Mouse (Mus musculus) hindbrain, embryonic 12.5 days (tissue): ENCODE results near the gene Vmn1r56. TPM values are rescaled to one million over a fixed set of nuclear protein-coding genes. Genes with fewer than 3 reads are reported as not detected.
"Not testable (repeated sequence)": the region's sequence is repeated elsewhere in the genome, so short reads cannot be mapped to it uniquely, and the experiment has no call there.

ENCODE experiments used
- ATAC-seq: fragments of 200-750 bp; cut with Nextera tagmentation; 2 replicates; pipeline ENCODE4 v1.8.0; 2017; ENCODE audit warnings: moderate TSS enrichment; ENCODE audit not compliant: low FRiP score
- H3K27ac ChIP-seq: fragments of 300-500 bp; sonication (generic); 2 replicates; pipeline ENCODE4 v1.5.1; 2016; ENCODE audit warnings: mild to moderate bottlenecking
- H3K27me3 ChIP-seq: fragments of 300-500 bp; sonication (generic); 2 replicates; pipeline ENCODE4 v1.6.1; 2016; ENCODE audit warnings: mild to moderate bottlenecking
- H3K36me3 ChIP-seq: fragments of 300-500 bp; sonication (generic); 2 replicates; pipeline ENCODE4 v1.6.1; 2016; ENCODE audit warnings: mild to moderate bottlenecking
- H3K4me1 ChIP-seq: fragments of 300-500 bp; sonication (generic); 2 replicates; pipeline ENCODE4 v1.6.1; 2016
- H3K4me2 ChIP-seq: fragments of 300-500 bp; sonication (generic); replicated peaks from 2 replicates; pipeline ENCODE4 v1.6.1; 2016; ENCODE audit warnings: mild to moderate bottlenecking
- H3K4me3 ChIP-seq: fragments of 300-500 bp; sonication (generic); 2 replicates; pipeline ENCODE4 v1.5.1; 2016; ENCODE audit warnings: mild to moderate bottlenecking
- H3K9ac ChIP-seq: fragments of 300-500 bp; sonication (generic); 2 replicates; pipeline ENCODE4 v1.6.1; 2016; ENCODE audit warnings: mild to moderate bottlenecking, moderate library complexity
- H3K9me3 ChIP-seq: fragments of 300-500 bp; sonication (generic); replicated peaks from 2 replicates; pipeline ENCODE4 v1.6.1; 2016; ENCODE audit warnings: mild to moderate bottlenecking
- WGBS: fragments of 180-500 bp; shearing (Covaris S2); methylation state at CpG from one replicate; pipeline ENCODE4 v1.1.7; 2016; 5-methylcytosine and 5-hydroxymethylcytosine counted together
- polyA plus RNA-seq: library from polyadenylated mRNA; unstranded; fragments of >200 nt; fragmentation: Nextera tagmentation; extraction: Ambion mirVana; gene quantifications from 2 replicates; pipeline ENCODE4 v1.2.1, GENCODE M21; 2016

Vmn1r56 gene
- polyA plus RNA-seq, result not detected in 2 replicates

DNA sequence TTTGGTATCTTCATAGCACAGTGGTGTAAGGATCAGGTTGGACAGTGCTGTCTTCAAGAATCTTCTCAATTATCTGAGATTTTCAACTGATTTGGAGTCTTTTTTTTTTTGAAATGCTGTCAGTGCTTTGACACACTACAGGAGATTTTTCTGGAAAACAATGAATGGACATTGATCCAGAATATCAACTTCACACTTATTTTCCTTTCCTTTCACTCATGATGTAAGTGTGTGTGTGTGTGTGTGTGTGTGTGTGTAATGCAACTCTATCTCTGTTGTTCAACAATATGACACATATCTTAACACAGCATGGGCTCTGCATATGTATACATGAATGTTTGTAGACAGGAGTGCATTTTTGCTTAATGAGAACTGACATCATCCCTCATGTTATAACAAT, at the start of gene Vmn1r56:
Vmn1r56 (minus strand) TSS at position 101 of the 400 bp plus-strand sequence.
- H3K4me2 ChIP-seq, H3K36me3 ChIP-seq, H3K27me3 ChIP-seq, H3K4me3 ChIP-seq, H3K9me3 ChIP-seq, H3K27ac ChIP-seq, H3K4me1 ChIP-seq, H3K9ac ChIP-seq, ATAC-seq: not testable (repeated sequence)

DNA sequence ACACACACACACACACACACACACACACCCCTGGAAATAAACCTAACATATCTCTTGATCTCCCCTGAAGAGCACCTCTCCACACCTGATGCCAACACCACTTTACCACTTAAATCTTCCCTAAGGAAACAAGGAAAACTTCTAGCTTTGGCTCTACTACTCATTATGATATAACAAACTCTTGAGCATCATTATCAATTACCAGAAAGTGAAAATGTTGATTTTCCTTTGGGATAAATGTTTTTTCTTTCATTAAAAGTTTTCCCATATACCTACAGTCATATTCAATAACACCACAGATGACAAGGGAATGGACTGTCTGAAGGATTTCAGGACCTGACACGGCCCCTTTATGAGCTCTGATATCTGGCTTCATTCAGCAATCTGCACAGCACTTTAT, 21.6 kb upstream of the Vmn1r56 start, which contains the start of gene Vmn1r57:
Vmn1r57 (plus strand) TSS at position 301 of the 400 bp plus-strand sequence.
- not testable (repeated sequence) for H3K9ac ChIP-seq, H3K9me3 ChIP-seq, H3K36me3 ChIP-seq, H3K27me3 ChIP-seq, ATAC-seq, H3K4me1 ChIP-seq, H3K4me3 ChIP-seq, H3K27ac ChIP-seq, H3K4me2 ChIP-seq
- WGBS, result 70% methylated on average over 1 of the region's 1 CpGs

DNA sequence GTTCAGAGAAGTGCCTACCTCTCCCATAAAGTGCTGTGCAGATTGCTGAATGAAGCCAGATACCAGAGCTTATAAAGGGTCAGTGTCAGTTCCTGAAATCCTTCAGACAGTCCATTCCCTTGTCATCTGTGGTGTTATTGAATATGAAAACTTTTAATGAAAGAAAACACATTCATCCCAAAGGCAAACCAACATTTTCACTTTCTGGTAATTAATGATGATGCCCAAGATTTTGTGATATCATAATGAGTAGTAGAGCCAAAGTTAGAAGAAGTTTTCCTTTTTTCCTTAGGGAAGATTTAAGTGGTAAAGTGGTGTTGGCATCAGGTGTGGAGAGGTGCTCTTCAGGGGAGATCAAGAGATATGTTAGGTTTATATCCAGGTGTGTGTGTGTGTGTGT, 47.0 kb downstream of the Vmn1r56 start, which contains the start of gene Vmn1r55:
Vmn1r55 (minus strand) TSS at position 101 of the 400 bp plus-strand sequence.
- H3K9me3 ChIP-seq, H3K4me3 ChIP-seq, ATAC-seq, H3K27me3 ChIP-seq, H3K4me2 ChIP-seq, H3K27ac ChIP-seq, H3K4me1 ChIP-seq, H3K9ac ChIP-seq, H3K36me3 ChIP-seq: not testable (repeated sequence)

Other genes with a start within 250 kb of the Vmn1r56 start
- gene Sbk2, start 232.3 kb downstream of the Vmn1r56 start, polyA plus RNA-seq, result not detected in 2 replicates
- 0.19 and 0.23 TPM in 2 replicates for gene Sbk3, start 225.6 kb downstream of the Vmn1r56 start, polyA plus RNA-seq
- gene Zfp579, start 200.6 kb downstream of the Vmn1r56 start, polyA plus RNA-seq, result 57.8 and 61.4 TPM in 2 replicates
- gene Zfp524, start 182.3 kb downstream of the Vmn1r56 start, polyA plus RNA-seq, result 8.5 and 9.1 TPM in 2 replicates
- gene Fiz1, start 182.1 kb downstream of the Vmn1r56 start, polyA plus RNA-seq, result 59.6 and 60.1 TPM in 2 replicates
- 0.32 TPM in 1 of 2 replicates, not detected in the other for gene Gm44973, start 181.3 kb downstream of the Vmn1r56 start, polyA plus RNA-seq
- 9.0 and 9.3 TPM in 2 replicates for gene Zfp865, start 176.4 kb downstream of the Vmn1r56 start, polyA plus RNA-seq
- 17.4 and 19.9 TPM in 2 replicates for gene Ccdc106, start 176.2 kb downstream of the Vmn1r56 start, polyA plus RNA-seq
- 0.44 TPM in 1 of 2 replicates, not detected in the other for gene 4632433K11Rik, start 162.6 kb downstream of the Vmn1r56 start, polyA plus RNA-seq
- 6.1 and 6.9 TPM in 2 replicates for gene Zfp784, start 158.3 kb downstream of the Vmn1r56 start, polyA plus RNA-seq
- 45.4 and 51.8 TPM in 2 replicates for gene Zfp580, start 145.2 kb downstream of the Vmn1r56 start, polyA plus RNA-seq
- 136 and 138 TPM in 2 replicates for gene U2af2, start 134.6 kb downstream of the Vmn1r56 start, polyA plus RNA-seq
- gene Epn1, start 116.5 kb downstream of the Vmn1r56 start, polyA plus RNA-seq, result 74.5 and 79.6 TPM in 2 replicates
- not detected in 2 replicates for gene Rfpl4, start 79.8 kb downstream of the Vmn1r56 start, polyA plus RNA-seq
- 0.31 and 0.41 TPM in 2 replicates for gene Rasl2-9, start 70.8 kb downstream of the Vmn1r56 start, polyA plus RNA-seq
- not detected in 2 replicates for gene Vmn1r55, start 47.1 kb downstream of the Vmn1r56 start, polyA plus RNA-seq
- not detected in 2 replicates for gene Vmn1r57, start 21.7 kb upstream of the Vmn1r56 start, polyA plus RNA-seq
- gene Gm5065, start 153.8 kb upstream of the Vmn1r56 start, polyA plus RNA-seq, result not detected in 2 replicates
- not detected in 2 replicates for gene Nlrp2, start 154.3 kb upstream of the Vmn1r56 start, polyA plus RNA-seq
- not detected in 2 replicates for gene Vmn1r58, start 216.6 kb upstream of the Vmn1r56 start, polyA plus RNA-seq